Mouse (Mus musculus): ENCODE measurements at regions not wholly inside any gene's neighbourhood (a gene's known extent, or its start where the extent isn't known, plus 50 kb on each side); places are given as distances from the start of the nearest gene placed in this dataset.

GRCm38 (mm10) chr6:11796361-11796760, 110.9 kb downstream of the Ndufa4 start:
- ATAC-seq (ENCODE audit: low FRiP score, low read depth): no peak
- Histone ChIP-seq H3K27me3 (replicated peaks) (no peaks in the 10 kb centered on the region), H3K27ac (no peak overlapping the region), H3K4me3 (no peak overlapping the region), H3K9me3 (no peaks in the 10 kb centered on the region), H3K36me3 (no peaks in the 10 kb centered on the region), H3K4me2 (replicated peaks) (no peak overlapping the region), H3K4me1 (no peaks in the 10 kb centered on the region), H3K9ac (no peak overlapping the region)
- 69% methylated on average over 3 of the region's 3 CpGs for WGBS

- Histone ChIP-seq H3K9me3 (no peaks in the 10 kb centered on the region), H3K4me3 (no peak overlapping the region), H3K4me2 (replicated peaks) (no peak overlapping the region), H3K27me3 (replicated peaks) (no peaks in the 10 kb centered on the region), H3K36me3 (no peaks in the 10 kb centered on the region), H3K4me1 (no peaks in the 10 kb centered on the region), H3K27ac (no peak overlapping the region), H3K9ac (no peak overlapping the region)
- peak; percentile 82 for ATAC-seq (ENCODE audit: low FRiP score, low read depth)
- WGBS: 26% methylated on average over 8 of the region's 8 CpGs
Measured at GRCm38 (mm10) chr6:11793366-11793765, 113.9 kb downstream of the Ndufa4 start.

GRCm38 (mm10) chr6:11792186-11792585, 115.1 kb downstream of the Ndufa4 start:
- Histone ChIP-seq H3K27me3 (replicated peaks) (no peaks in the 10 kb centered on the region), H3K27ac (no peak overlapping the region), H3K9ac (no peak overlapping the region), H3K4me2 (replicated peaks) (no peak overlapping the region), H3K36me3 (no peaks in the 10 kb centered on the region), H3K4me3 (no peak overlapping the region), H3K9me3 (no peaks in the 10 kb centered on the region), H3K4me1 (no peaks in the 10 kb centered on the region)
- ATAC-seq (ENCODE audit: low FRiP score, low read depth): no peak
- WGBS: 87% methylated on average over 3 of the region's 3 CpGs

- Histone ChIP-seq H3K4me3 (no peak overlapping the region), H3K27ac (no peak overlapping the region), H3K36me3 (no peaks in the 10 kb centered on the region), H3K4me1 (no peaks in the 10 kb centered on the region), H3K27me3 (replicated peaks) (no peaks in the 10 kb centered on the region), H3K9me3 (no peaks in the 10 kb centered on the region), H3K9ac (no peak overlapping the region), H3K4me2 (replicated peaks) (no peak overlapping the region)
- WGBS: 79% methylated on average over 3 of the region's 3 CpGs
- ATAC-seq (ENCODE audit: low FRiP score, low read depth): no peak
Measured at GRCm38 (mm10) chr6:11791056-11791455, 116.2 kb downstream of the Ndufa4 start.

- ATAC-seq (ENCODE audit: low FRiP score, low read depth): no peak
- Histone ChIP-seq H3K9ac (no peak overlapping the region), H3K27me3 (replicated peaks) (no peaks in the 10 kb centered on the region), H3K4me3 (no peak overlapping the region), H3K4me2 (replicated peaks) (no peak overlapping the region), H3K4me1 (no peaks in the 10 kb centered on the region), H3K9me3 (no peaks in the 10 kb centered on the region), H3K27ac (no peak overlapping the region), H3K36me3 (no peaks in the 10 kb centered on the region)
- WGBS: 88% methylated on average over 3 of the region's 3 CpGs
Measured at GRCm38 (mm10) chr6:11773992-11774391, 133.3 kb downstream of the Ndufa4 start.

GRCm38 (mm10) chr6:11762912-11763311, 144.4 kb downstream of the Ndufa4 start:
- H3K4me2 ChIP-seq (replicated peaks): no peak overlapping the region
- H3K27me3 ChIP-seq (replicated peaks): no peaks in the 10 kb centered on the region
- H3K4me1 ChIP-seq: no peaks in the 10 kb centered on the region
- no peak for ATAC-seq (ENCODE audit: low FRiP score, low read depth)
- no peaks in the 10 kb centered on the region for H3K36me3 ChIP-seq
- H3K9me3 ChIP-seq: no peaks in the 10 kb centered on the region
- no peak overlapping the region for H3K9ac ChIP-seq
- no peak overlapping the region for H3K4me3 ChIP-seq
- no peak overlapping the region for H3K27ac ChIP-seq

GRCm38 (mm10) chr6:11737667-11738066, 169.6 kb downstream of the Ndufa4 start:
- 85% methylated on average over 4 of the region's 4 CpGs for WGBS
- Histone ChIP-seq H3K27me3 (replicated peaks) (no peaks in the 10 kb centered on the region), H3K9ac (no peak overlapping the region), H3K4me1 (no peaks in the 10 kb centered on the region), H3K4me2 (replicated peaks) (no peak overlapping the region), H3K27ac (no peak overlapping the region), H3K36me3 (no peaks in the 10 kb centered on the region), H3K9me3 (no peaks in the 10 kb centered on the region), H3K4me3 (no peak overlapping the region)
- ATAC-seq (ENCODE audit: low FRiP score, low read depth): no peak

- no peaks in the 10 kb centered on the region for H3K27me3 ChIP-seq (replicated peaks)
- no peaks in the 10 kb centered on the region for H3K36me3 ChIP-seq
- no peak overlapping the region for H3K27ac ChIP-seq
- no peaks in the 10 kb centered on the region for H3K4me1 ChIP-seq
- no peak overlapping the region for H3K4me3 ChIP-seq
- ATAC-seq (ENCODE audit: low FRiP score, low read depth): no peak
- no peak overlapping the region for H3K9ac ChIP-seq
- H3K9me3 ChIP-seq: no peaks in the 10 kb centered on the region
- no peak overlapping the region for H3K4me2 ChIP-seq (replicated peaks)
Measured at GRCm38 (mm10) chr6:11731126-11731525, 176.2 kb downstream of the Ndufa4 start.

- H3K4me1 ChIP-seq: no peaks in the 10 kb centered on the region
- no peaks in the 10 kb centered on the region for H3K9me3 ChIP-seq
- 75% methylated on average over 2 of the region's 2 CpGs for WGBS
- H3K27ac ChIP-seq: no peak overlapping the region
- H3K27me3 ChIP-seq (replicated peaks): no peaks in the 10 kb centered on the region
- no peak overlapping the region for H3K4me2 ChIP-seq (replicated peaks)
- no peak overlapping the region for H3K4me3 ChIP-seq
- H3K36me3 ChIP-seq: no peaks in the 10 kb centered on the region
- no peak overlapping the region for H3K9ac ChIP-seq
- no peak for ATAC-seq (ENCODE audit: low FRiP score, low read depth)
Measured at GRCm38 (mm10) chr6:11730667-11731066, 176.6 kb downstream of the Ndufa4 start.

GRCm38 (mm10) chr6:11727806-11728205, 179.5 kb downstream of the Ndufa4 start:
- no peak for ATAC-seq (ENCODE audit: low FRiP score, low read depth)
- WGBS: 85% methylated on average over 1 of the region's 1 CpGs

GRCm38 (mm10) chr6:11727370-11727769, 179.9 kb downstream of the Ndufa4 start:
- peak; percentile 73 for ATAC-seq (ENCODE audit: low FRiP score, low read depth)
- H3K4me3 ChIP-seq: no peak overlapping the region
- H3K4me2 ChIP-seq (replicated peaks): no peak overlapping the region
- H3K36me3 ChIP-seq: no peaks in the 10 kb centered on the region
- no peaks in the 10 kb centered on the region for H3K9me3 ChIP-seq
- no peaks in the 10 kb centered on the region for H3K4me1 ChIP-seq
- H3K9ac ChIP-seq: no peak overlapping the region
- no peak overlapping the region for H3K27ac ChIP-seq
- H3K27me3 ChIP-seq (replicated peaks): no peaks in the 10 kb centered on the region
- 70% methylated on average over 5 of the region's 5 CpGs for WGBS

More at GRCm38 (mm10) chr6:11727806-11728205, 179.5 kb downstream of the Ndufa4 start:
- Histone ChIP-seq H3K27me3 (replicated peaks) (no peaks in the 10 kb centered on the region), H3K4me3 (no peak overlapping the region), H3K9me3 (no peaks in the 10 kb centered on the region), H3K9ac (no peak overlapping the region), H3K27ac (no peak overlapping the region), H3K4me2 (replicated peaks) (no peak overlapping the region), H3K4me1 (no peaks in the 10 kb centered on the region), H3K36me3 (no peaks in the 10 kb centered on the region)

GRCm38 (mm10) chr6:11723519-11723918, 183.8 kb downstream of the Ndufa4 start:
- no peaks in the 10 kb centered on the region for H3K4me1 ChIP-seq
- H3K9ac ChIP-seq: no peak overlapping the region
- 0 out of 2 replicates have a peak, but pooled peaks have one; percentile 56 for ATAC-seq (ENCODE audit: low FRiP score, low read depth)
- no peaks in the 10 kb centered on the region for H3K36me3 ChIP-seq
- WGBS: 71% methylated on average over 2 of the region's 2 CpGs
- no peak overlapping the region for H3K4me2 ChIP-seq (replicated peaks)
- no peak overlapping the region for H3K27ac ChIP-seq
- no peak overlapping the region for H3K4me3 ChIP-seq
- no peaks in the 10 kb centered on the region for H3K27me3 ChIP-seq (replicated peaks)
- H3K9me3 ChIP-seq: no peaks in the 10 kb centered on the region

GRCm38 (mm10) chr6:11720274-11720673, 187.0 kb downstream of the Ndufa4 start:
- H3K27ac ChIP-seq: no peak overlapping the region
- H3K4me2 ChIP-seq (replicated peaks): no peak overlapping the region
- no peak overlapping the region for H3K9ac ChIP-seq
- H3K9me3 ChIP-seq: no peaks in the 10 kb centered on the region
- ATAC-seq (ENCODE audit: low FRiP score, low read depth): no peak
- no peak overlapping the region for H3K4me3 ChIP-seq
- H3K4me1 ChIP-seq: no peaks in the 10 kb centered on the region
- WGBS: 85% methylated on average over 4 of the region's 4 CpGs
- H3K36me3 ChIP-seq: no peaks in the 10 kb centered on the region
- no peaks in the 10 kb centered on the region for H3K27me3 ChIP-seq (replicated peaks)
